Comparison of ENCODE assay signal across 17 mouse cellular contexts in genomic region chr7:134883516-134883915, GRCm38 (mm10). TPM values are rescaled to one million over a fixed set of nuclear protein-coding genes. Genes with fewer than 3 reads are reported as not detected.
"Had no signal": no experiment of that assay in that cellular context is flagged by ENCODE, and none has a peak within 500 bp of the region (broad histone marks: within the 10 kb centered on the region; RNA-seq: fewer than 3 reads in every experiment).

No protein-coding gene starts in this region.

- H3K4me2 ChIP-seq: liver, embryonic 13.5 days; midbrain, embryonic 13.5 days had no signal

- ATAC-seq: intestine, postnatal 0 days; midbrain, embryonic 13.5 days; midbrain, embryonic 16.5 days had no signal

- H3K4me3 ChIP-seq: liver, embryonic 13.5 days; midbrain, embryonic 13.5 days had no signal

- DNase-seq: kidney, adult 2 months; kidney, postnatal 10 days; kidney, postnatal 4 days; liver, embryonic 13.5 days; lung, postnatal 14 days; lung, postnatal 4 days; thymus, adult 18-20 months; thymus, postnatal 36 days had no signal

- H3K36me3 ChIP-seq: liver, embryonic 13.5 days; midbrain, embryonic 13.5 days had no signal

- H3K27me3 ChIP-seq: liver, embryonic 13.5 days; midbrain, embryonic 13.5 days had no signal

- H3K4me1 ChIP-seq: liver, embryonic 13.5 days had no signal

- H3K9ac ChIP-seq: liver, embryonic 13.5 days; midbrain, embryonic 13.5 days had no signal

- H3K27ac ChIP-seq: liver, embryonic 13.5 days; midbrain, embryonic 13.5 days had no signal

- H3K9me3 ChIP-seq: liver, embryonic 13.5 days; midbrain, embryonic 13.5 days had no signal

RNA-seq across cellular contexts. Expression of gene Fam196a, which starts 54.7 kb away (rescaled TPM):
- total RNA-seq: liver, adult 2 months; megakaryocyte progenitor cell, adult 5-6 weeks; megakaryocyte-erythroid progenitor cell, adult 5-6 weeks had no signal
- polyA plus RNA-seq: kidney, adult 2 months; liver, adult 2 months; small intestine, adult 2 months; spleen, adult 2 months; urinary bladder, adult 2 months had no signal
